Mouse (Mus musculus) CH12.LX (cell line): ENCODE measurements around the gene Cdr2.

Experiments
- CTCF ChIP-seq, 2 experiments: IDR thresholded peaks in 1 of 2; conservative IDR thresholded peaks in 1 of 2; 2 replicates each; pipeline ENCODE4 v1.5.1; 2011 to 2012; ENCODE audit warnings: low read depth in 2 of 2, low read length in 2 of 2, improper control_type of control experiment in 1 of 2, inconsistent platforms in 1 of 2, mild to moderate bottlenecking in 1 of 2, moderate library complexity in 1 of 2
- EP300 ChIP-seq: IDR thresholded peaks from 2 replicates; pipeline ENCODE4 v1.6.1; 2011; ENCODE audit warnings: low read length, improper control_type of control experiment
- GABPA ChIP-seq: IDR thresholded peaks from 2 replicates; pipeline ENCODE4 v1.6.1; 2012; ENCODE audit warnings: low read depth, low read length, improper control_type of control experiment, inconsistent platforms; ENCODE audit not compliant: insufficient replicate concordance
- HCFC1 ChIP-seq: IDR thresholded peaks from 2 replicates; pipeline ENCODE4 v1.6.1; 2012; ENCODE audit warnings: low read depth, mild to moderate bottlenecking, inconsistent platforms, low read length, improper control_type of control experiment
- MAFK ChIP-seq: IDR thresholded peaks from 2 replicates; pipeline ENCODE4 v1.6.1; 2011; ENCODE audit warnings: low read length, improper control_type of control experiment; ENCODE audit not compliant: insufficient replicate concordance
- MEF2A ChIP-seq: IDR thresholded peaks from 2 replicates; pipeline ENCODE4 v1.6.1; 2014; ENCODE audit warnings: low read depth, mild to moderate bottlenecking, inconsistent platforms, low read length, improper control_type of control experiment, borderline replicate concordance
- PAX5 ChIP-seq: IDR thresholded peaks from 2 replicates; pipeline ENCODE4 v1.6.1; 2012; ENCODE audit warnings: low read length, inconsistent platforms, mixed read lengths
- POLR2A ChIP-seq: IDR thresholded peaks from 2 replicates; pipeline ENCODE4 v1.6.1; 2011; ENCODE audit warnings: low read depth, mild to moderate bottlenecking, improper control_type of control experiment, low read length
- RAD21 ChIP-seq: IDR thresholded peaks from 2 replicates; pipeline ENCODE4 v1.6.1; 2011; ENCODE audit warnings: low read depth, mild to moderate bottlenecking, low read length, improper control_type of control experiment, moderate library complexity
- TCF12 ChIP-seq: IDR thresholded peaks from 2 replicates; pipeline ENCODE4 v1.6.1; 2014; ENCODE audit warnings: low read depth, mild to moderate bottlenecking, inconsistent platforms, low read length, improper control_type of control experiment
- USF1 ChIP-seq: IDR thresholded peaks from 2 replicates; pipeline ENCODE4 v1.6.1; 2014; ENCODE audit warnings: low read depth, mild to moderate bottlenecking, inconsistent platforms, low read length, improper control_type of control experiment
- ZMIZ1 ChIP-seq: IDR thresholded peaks from 2 replicates; pipeline ENCODE4 v1.6.1; 2012; ENCODE audit warnings: low read depth, mild to moderate bottlenecking, inconsistent platforms, low read length, improper control_type of control experiment

DNA sequence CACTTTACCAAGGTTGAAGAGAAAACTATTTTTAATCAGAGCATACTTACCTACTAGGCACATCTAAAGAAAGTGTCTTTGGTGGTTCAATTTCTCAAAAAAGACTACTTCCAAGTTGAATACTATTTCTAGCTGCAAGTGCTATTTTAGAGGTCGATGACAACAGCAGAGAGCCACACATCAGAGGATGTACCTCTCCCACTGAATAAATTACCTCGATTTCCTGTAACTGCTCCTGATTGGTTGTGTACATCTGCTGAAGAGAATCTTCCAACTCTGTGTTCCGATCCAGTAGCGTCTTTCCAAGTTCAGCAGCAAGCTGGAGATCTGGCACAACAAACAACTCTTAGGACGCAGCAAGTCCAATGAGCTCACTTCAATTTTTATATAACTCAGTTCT, 12.0 kb downstream of the Cdr2 start:
- TF ChIP-seq PAX5 (no peak), POLR2A (no peak), CTCF (conservative IDR thresholded peaks at IDR 0.05 in 1 of 2, IDR thresholded peaks at IDR 0.05 in 1 of 2; ENCODE audit: low read depth in 2 of 2, low read length in 2 of 2) (no peak), HCFC1 (no peak), EP300 (no peak), TCF12 (no peak), ZMIZ1 (no peak), MAFK (no peak), GABPA (no peak), RAD21 (no peak), MEF2A (no peak), USF1 (no peak)
